Mouse (Mus musculus) bone marrow macrophage, adult 2 months (primary cell): Measurements from ENCODE around the gene Armc2.

Experiments used
- CTCF ChIP-seq: IDR thresholded peaks from 2 replicates; pipeline ENCODE4 v1.5.1; 2012; ENCODE audit warnings: low read depth, mild to moderate bottlenecking, low read length, moderate library complexity
- POLR2A ChIP-seq: IDR thresholded peaks from 2 replicates; pipeline ENCODE4 v1.6.1; 2012; ENCODE audit warnings: mild to moderate bottlenecking, low read depth, low read length, borderline replicate concordance

DNA sequence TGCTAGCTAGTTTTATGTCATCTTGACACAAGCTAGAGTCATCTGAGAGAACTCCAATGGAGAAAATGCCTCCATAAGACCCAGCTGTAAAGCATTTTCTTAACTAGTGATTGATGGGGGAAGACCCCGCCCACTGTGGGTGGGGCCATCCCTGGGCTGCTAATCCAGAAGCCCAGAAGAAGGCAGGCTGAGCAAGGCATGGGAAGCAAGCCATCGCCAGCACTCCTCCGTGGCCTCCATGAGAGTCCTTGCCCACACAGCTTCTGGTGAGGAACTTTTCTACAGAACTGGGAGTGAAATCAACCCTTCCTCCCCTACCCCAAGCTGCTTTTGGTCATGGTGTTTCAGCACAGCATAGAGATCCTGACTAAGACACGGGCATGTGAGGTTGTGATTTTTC, 79.2 kb downstream of the Armc2 start:
- TF ChIP-seq CTCF, result no peak
- TF ChIP-seq POLR2A, result no peak
